Mouse (Mus musculus) pancreas, adult 10 weeks (tissue): ENCODE measurements around the gene Nup62cl. TPM values are rescaled to one million over a fixed set of nuclear protein-coding genes. Genes with fewer than 3 reads are reported as not detected.

Experiments used
- polyA plus RNA-seq: library from polyadenylated mRNA; stranded (reverse); fragments of 350-450 nt; fragmentation: Illumina TruSeq; extraction: RNeasy Lipid Tissue Mini Kit (QIAGEN cat#74804); gene quantifications from one replicate; pipeline ENCODE4 v1.2.3, GENCODE M21; 2015; ENCODE audit warnings: low read depth, low replicate concordance; ENCODE audit not compliant: insufficient read depth

Nup62cl gene
- polyA plus RNA-seq, result 2.5 TPM

GRCm38 (mm10) chrX:140062135-140062975 lies at the start of gene Nup62cl, which contains the start of gene Pih1h3b:
Gene Nup62cl (minus strand): TSS chrX:140062712.
Gene Pih1h3b (plus strand): TSS chrX:140062879.

GRCm38 (mm10) chrX:139997740-139998690 lies 64.5 kb downstream of the Nup62cl start, which contains the start of gene Rbm41:
Gene Rbm41 (minus strand): TSS chrX:139998595.

Other genes with a start within 250 kb of the Nup62cl start
- 1.9 TPM for gene Morc4, start 191.0 kb downstream of the Nup62cl start, polyA plus RNA-seq
- 0.48 TPM for gene Rbm41, start 64.1 kb downstream of the Nup62cl start, polyA plus RNA-seq
- not detected for gene Pih1h3b, start 167 bp upstream of the Nup62cl start, polyA plus RNA-seq